Mouse (Mus musculus) yolk sac, embryonic 10.5 days (tissue): ENCODE measurements around the gene Gm20388.

Source experiments
- DNase-seq: peaks from one replicate; pipeline ENCODE4 v3.0.0-alpha.2; 2017; ENCODE audit warnings: low spot score

Gm20388 gene

GRCm38 (mm10) chr8:121870190-121870589, 1959.5 kb downstream of the Gm20388 start:
- no peak for DNase-seq

DNA sequence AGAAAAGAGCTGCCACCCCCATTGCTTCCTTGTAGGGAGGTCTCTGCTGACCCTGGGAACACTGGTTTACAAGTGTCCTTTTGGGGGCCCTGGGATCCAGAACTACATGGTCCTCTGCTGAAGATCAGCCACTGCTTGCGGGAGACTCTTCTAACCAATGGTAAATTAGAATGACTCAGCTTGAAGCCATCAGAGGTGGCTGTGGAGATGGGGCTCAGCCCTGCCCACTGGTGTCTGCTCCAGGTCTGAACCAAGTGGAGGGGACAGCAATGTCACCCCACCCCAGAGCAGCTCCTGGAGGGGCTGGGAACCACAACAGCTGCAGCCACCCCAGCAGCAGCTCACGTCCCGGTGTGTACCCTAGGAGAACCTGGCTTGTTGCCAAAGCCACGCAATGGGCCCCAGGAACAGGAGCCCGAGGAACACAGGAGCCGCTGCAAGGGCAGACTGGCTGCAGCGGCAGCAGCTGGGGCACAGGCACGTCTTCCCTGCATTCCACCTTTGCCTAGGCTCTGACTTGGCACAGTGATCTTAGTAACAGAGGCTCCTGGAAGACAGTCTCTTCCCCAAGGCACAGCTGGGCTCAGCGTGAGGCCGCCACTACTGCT, 1961.3 kb downstream of the Gm20388 start:
- DNase-seq = no peak

GRCm38 (mm10) chr8:121874031-121874430, 1963.4 kb downstream of the Gm20388 start:
- peak; percentile 61 for DNase-seq

DNA sequence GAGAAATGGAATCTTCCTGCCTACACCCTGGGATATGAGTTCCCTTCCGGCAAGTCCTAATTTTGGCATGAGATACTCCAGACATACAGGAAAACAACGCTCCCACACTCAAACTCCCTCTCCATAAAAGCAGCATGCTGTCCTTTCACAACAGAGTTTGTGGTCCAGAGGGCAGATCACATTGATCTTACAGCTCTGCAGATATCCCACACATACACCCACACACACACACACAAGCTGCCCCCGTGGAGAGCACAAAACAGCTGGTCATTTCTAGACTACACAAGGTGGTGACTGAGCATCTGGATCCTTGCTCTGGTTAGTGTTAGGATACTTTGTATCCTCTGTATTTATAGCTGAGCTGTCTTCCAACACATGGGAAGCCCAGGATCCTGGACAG, 1964.4 kb downstream of the Gm20388 start:
- no peak for DNase-seq

DNA sequence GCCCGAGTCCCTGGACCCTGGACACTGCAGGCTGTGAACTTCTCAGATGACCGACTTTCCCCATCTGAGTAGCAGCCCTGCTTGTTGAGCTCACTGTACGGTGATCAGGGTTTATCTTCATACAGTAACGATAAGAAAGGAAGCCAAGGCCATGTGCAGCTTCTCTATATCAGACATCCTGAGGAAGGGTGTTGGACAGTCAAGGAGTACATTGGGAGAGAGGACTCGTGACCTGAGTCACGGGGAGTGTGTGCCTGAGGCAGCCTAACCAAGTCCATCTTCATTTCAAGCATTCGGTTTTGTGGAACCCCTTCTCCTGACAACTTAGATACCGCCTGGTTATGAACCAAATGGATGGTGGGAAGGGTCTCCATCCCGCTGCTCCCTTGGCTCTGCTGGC, 1964.9 kb downstream of the Gm20388 start:
- no peak for DNase-seq

DNA sequence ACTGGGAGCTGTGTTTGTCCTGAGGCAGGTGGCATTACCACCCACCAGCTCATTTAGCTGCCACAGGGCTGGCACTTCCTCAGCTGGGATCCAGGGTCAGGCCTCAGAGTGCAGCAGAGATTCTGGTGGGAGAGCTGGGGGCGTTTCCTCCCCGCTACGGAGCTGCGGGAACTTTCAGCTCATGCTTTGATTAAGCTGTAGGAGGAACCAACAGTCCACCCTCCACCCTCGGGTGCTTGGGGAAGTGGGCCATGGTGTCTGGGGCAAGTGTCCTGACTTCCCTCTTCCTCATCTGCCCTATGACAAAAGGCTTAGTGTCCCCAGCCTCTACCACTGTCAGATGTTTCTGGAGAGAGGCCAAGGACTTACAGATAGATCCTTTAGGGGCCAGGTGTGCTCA, 1966.6 kb downstream of the Gm20388 start:
- no peak for DNase-seq

- no peak for DNase-seq
These were observed 1967.3 kb downstream of the Gm20388 start for GRCm38 (mm10) chr8:121877828-121878480.

GRCm38 (mm10) chr8:121879712-121880111, 1969.1 kb downstream of the Gm20388 start:
- DNase-seq = no peak

GRCm38 (mm10) chr8:121880818-121881217, 1970.2 kb downstream of the Gm20388 start:
- DNase-seq = no peak

DNA sequence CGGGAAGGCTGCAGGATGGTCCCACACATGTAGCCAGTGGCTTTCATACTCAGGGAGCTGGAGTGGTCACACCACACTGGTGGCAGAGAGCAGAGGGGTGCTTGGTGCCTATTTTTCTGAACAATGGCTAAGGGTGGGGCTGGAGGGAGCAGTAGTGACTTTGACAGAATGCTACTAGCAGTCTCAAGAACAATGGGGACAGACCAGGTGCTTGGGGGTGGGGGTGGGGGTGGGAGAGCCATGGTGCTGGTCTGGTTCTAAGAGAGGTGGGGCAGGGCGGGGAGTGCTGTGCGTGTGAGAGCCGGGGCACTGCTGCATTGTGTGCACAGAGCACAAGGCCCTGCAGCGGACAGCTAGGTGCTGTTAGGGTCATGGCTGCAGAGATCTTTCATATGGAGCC, 1971.3 kb downstream of the Gm20388 start:
- DNase-seq = no peak

DNA sequence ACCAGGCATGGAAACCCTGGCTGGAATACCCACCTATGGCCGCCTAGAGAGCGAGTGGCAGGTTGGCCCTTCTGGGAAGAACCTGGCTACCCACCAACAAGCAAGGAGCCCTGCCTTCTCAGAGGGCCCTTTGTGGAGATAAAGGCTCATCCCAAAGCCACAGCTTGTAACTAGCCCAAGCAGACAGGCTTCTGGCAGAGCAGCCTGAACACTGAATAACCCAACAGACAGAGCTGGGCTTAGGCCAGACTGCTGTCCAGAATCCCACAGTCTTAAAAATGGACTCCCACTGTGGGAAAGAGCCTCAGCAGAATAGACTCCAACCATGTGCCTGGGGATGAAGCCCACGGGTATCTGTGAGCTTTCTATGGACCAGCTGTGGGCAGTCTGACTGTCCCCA, 1973.5 kb downstream of the Gm20388 start:
- no peak for DNase-seq

GRCm38 (mm10) chr8:121885001-121885400, 1974.4 kb downstream of the Gm20388 start:
- no peak for DNase-seq

DNA sequence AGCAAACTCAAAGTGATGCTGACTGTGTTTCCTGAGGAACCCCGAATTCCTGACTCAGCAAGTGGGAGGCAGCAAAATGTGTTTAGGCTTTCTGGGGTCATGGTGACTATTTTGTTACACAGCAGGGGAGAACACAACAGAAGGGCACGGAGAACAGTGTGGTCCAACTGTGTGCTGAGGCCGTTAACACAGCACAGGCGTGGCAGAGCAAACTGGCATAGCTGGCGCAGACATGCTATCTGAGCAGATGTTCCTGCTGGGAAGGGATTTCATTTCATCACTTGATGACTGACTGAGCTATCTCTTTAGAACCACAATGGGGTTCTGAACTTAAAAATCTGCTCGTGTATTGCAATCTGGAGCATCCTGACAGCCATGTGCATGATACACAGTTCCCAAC, 1974.8 kb downstream of the Gm20388 start:
- no peak for DNase-seq

- DNase-seq = no peak
These were observed 1976.9 kb downstream of the Gm20388 start for GRCm38 (mm10) chr8:121887547-121887946.

DNA sequence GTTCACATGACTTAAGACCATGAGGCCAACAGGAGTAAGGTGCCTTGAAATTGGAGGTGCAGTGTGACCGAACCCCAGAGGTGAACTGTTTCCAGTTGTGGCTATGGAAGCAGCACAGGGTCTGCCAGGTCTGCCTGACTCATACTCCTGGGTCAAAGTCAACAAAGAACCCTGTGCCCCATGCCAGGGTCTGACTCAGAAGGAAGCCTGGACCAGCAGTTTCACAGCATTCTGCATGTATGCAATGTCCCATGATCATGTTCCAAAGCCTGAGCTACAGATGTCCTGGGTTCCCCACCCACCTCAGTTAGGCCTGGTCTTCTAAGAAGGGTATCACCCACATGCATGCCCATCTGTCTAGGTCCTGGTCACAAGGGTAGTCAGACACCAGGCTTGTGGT, 1978.7 kb downstream of the Gm20388 start:
- DNase-seq = no peak

- no peak for DNase-seq
These were observed 1979.5 kb downstream of the Gm20388 start for GRCm38 (mm10) chr8:121889810-121890785.

DNA sequence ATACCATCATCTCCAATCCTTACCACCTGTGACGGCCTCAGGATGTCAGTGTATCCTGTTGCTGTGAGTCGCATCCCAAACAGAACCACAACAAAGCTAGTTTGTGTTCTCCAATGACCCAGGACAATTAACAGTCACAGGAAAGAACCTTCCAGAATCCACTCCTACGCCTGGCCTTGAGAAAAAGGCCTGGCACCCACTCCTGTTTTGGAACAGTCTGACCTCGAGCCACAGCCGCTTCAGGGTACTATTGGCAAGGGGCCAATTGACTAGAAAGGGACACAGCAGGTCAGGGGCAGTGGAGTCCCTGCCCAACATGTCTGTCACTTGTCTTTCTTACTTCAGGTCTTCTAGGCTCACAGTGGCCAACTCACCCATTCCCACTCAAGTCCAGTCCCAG, 1982.2 kb downstream of the Gm20388 start:
- DNase-seq = no peak

DNA sequence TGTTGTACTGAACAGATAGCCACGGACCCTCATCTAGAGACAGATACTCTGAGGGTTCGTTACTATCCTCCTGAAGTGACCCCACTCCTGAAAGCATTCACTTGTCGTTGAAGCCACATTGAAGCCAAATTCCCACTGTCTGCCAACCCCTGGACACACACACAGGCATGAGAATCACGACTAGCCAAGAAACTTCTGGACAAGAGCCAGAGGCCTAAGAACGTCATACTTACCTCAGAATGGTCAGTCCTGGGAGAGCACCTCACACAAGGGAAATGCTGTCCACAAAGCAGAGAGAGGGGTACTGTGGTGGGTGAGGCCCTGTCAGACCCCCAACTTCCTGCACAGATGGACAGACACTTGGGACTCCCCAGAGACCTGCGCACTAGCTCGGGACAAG, 1985.3 kb downstream of the Gm20388 start:
- no peak for DNase-seq

DNA sequence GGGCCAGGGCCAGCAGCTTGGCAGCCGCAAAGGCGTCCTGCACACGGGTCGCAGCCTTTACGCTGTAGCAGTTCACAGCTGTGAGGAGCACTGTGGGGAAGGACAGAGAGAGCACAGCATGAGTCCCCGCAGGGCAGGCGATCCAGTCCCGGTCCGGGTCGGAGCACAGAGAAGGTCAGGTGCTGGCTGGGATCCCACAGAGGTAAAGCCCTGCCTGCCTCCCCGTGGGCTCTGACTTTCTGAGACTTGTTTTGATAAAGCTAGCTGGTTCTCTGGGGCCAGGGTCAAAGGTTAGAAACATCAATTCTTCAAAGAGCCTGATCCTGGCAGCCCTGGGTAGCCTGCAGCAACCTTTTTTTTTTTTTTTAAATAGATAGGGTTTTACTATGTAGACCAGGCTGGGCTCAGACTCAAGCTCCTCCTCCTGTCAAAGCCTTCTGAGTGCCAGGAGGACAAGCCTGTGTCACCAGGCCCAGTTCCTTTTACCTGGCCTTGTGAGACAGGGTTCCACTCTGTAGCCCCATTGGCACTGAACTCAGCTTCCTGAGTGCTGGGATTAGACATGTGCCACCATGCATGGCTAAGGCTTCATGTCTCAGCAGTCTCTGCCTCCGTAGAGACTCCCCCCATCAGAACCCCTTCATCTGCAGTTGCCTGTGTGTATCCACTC, 1986.0 kb downstream of the Gm20388 start:
- DNase-seq = peak; percentile 43

- no peak for DNase-seq
These were observed 1986.6 kb downstream of the Gm20388 start for GRCm38 (mm10) chr8:121897205-121897604.

- DNase-seq = peak; percentile 72
These were observed 1987.3 kb downstream of the Gm20388 start for GRCm38 (mm10) chr8:121897871-121898381.

- peak; percentile 84 for DNase-seq
These were observed 1987.8 kb downstream of the Gm20388 start for GRCm38 (mm10) chr8:121898401-121898931.
